Mouse (Mus musculus) adrenal gland, postnatal 36 days (tissue): ENCODE measurements around the gene Reps2. TPM values are rescaled to one million over a fixed set of nuclear protein-coding genes. Genes with fewer than 3 reads are reported as not detected.

ENCODE experiments used
- DNase-seq, 2 experiments: peaks; one replicate each; pipeline ENCODE4 v3.0.0; 2021; ENCODE audit warnings: mixed read lengths in 1 of 2
- long read RNA-seq, 2 experiments: library from polyadenylated mRNA; stranded (forward); transcript quantifications; one replicate each; pipeline ENCODE4 v2.0.0; 2021; ENCODE audit warnings: borderline sequencing depth in 2 of 2
- total RNA-seq, 2 experiments: library from RNA; stranded (reverse); gene quantifications; 2 replicates each; pipeline ENCODE4 v1.2.3; 2021

Gene Reps2
- total RNA-seq, result 1 to 10 TPM; 4.5 TPM
- long read RNA-seq, experiment 1, result 0 reads
- long read RNA-seq, experiment 2, result 0 reads

GRCm38 (mm10) chrX:162643091-162643788 lies at the start of gene Reps2:
Gene Reps2 (minus strand): TSS chrX:162643649.
- peak; percentile 81 to 89 for DNase-seq

GRCm38 (mm10) chrX:162691272-162691671 lies 47.8 kb upstream of the Reps2 start:
- DNase-seq, result no peak

- no peak for DNase-seq
Observed at GRCm38 (mm10) chrX:162685394-162685793, 41.9 kb upstream of the Reps2 start.

- no peak for DNase-seq
Observed at GRCm38 (mm10) chrX:162679506-162679905, 36.1 kb upstream of the Reps2 start.

- DNase-seq, result no peak
Observed at GRCm38 (mm10) chrX:162678820-162679219, 35.4 kb upstream of the Reps2 start.

GRCm38 (mm10) chrX:162666166-162666565 lies 22.7 kb upstream of the Reps2 start:
- no peak for DNase-seq

DNA sequence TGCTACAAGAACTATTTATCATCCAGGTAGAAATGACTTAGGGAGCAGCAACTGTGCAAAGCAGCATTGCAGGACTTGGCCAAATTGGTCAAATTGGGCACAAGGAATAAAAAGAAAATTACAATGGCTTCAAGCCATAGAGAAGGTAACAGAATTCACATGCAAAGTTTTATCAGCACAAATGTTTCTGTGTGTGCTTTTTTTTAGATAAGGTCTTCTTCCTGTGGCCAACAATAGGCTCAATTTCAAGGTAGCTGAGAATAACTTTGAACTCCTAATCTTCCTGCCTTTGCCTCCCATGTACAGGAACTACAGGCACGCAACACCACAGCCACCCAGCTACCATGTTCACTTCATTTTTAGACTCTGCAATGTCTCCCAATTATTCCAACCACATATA lies 16.7 kb upstream of the Reps2 start:
- DNase-seq, result no peak

DNA sequence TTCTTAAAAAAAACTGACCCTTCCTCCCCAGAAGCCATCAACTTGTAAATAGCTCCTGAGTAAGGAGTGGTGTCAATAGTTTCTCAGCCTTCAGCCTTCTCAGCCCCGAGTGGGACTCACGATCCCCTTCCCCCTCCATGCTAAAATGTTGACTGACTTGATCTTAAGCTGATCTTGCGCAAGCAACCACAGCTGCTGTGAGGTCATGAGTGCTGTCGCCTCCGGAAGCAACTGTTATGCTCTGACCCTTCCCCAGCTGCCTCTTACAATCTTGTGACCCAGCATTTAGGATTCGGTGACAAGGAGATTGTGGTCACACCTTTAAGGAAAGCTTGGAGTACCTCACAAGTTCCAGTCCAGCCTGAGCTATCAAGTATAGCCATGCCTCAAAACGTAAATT lies 10.1 kb upstream of the Reps2 start:
- no peak for DNase-seq

DNA sequence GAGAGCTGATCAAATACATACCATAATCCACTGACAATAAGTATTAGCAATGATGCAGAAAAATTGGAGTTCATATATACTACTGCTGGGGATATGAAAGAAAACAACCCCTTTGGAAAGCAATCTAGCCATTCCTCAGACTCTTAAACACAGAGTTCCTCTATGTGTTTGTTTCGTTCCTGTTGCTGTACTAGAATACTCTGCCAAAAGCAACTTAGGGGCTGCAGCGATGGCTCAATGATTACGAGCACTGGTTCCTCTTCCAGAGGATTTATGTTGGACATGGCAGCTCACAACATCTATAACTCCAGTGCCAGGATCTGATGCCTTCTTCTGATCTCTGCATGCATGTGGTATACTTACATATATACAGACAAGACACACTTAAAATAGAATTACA lies 9.0 kb upstream of the Reps2 start:
- no peak for DNase-seq

DNA sequence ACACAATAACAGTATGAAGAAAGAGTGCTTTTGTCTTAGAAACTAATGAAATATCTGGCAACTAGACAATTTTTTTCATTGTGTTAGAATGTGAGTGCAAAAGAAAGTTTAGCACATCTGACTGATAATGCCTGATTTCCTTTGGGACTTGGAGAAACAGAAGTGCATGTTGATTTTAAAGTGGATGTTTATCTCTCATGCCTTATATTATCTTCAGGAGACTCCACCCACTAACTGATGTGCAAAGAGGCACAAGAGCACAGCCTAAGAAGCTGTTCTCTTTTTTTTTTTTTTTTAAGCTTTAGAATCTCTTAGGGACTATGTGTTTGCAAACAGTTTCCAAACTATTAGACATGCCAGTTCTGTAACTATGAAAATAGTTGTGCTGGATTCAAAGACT lies 7.7 kb upstream of the Reps2 start:
- DNase-seq, result no peak

- no peak for DNase-seq
Observed at GRCm38 (mm10) chrX:162643789-162644092, 292 bp upstream of the Reps2 start.

DNA sequence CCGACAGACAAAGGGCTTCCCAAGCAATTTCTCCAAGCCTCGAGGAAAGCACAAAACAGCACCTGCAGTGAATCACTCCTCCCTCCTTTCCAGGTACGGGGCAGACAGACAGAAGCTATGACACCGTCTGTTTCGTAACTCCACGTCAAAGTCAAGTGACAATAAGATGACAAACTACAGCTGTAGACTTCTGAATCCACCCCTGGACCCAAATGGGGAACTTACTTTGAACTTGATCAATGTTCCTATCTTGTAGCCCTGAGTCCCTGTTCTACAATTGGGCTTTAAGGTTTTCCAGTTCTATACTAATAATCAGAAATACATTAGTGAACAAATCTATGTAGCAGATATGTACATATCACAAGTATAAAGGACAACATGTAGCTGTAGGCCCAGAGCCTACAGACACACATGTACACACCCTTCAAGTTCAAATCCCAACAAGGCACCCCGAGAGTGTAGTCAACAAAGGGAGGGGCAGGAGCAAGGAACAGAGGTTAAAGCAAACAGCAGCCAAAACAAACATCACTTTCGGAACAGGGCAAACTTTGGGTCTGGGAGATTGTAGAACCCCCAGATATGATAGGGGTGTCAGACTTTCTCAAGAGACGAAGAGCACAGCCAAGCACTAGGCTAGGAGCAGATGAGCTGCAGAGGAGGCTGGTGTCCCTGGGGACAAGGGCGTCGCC lies 903 bp downstream of the Reps2 start:
- DNase-seq, result no peak

DNA sequence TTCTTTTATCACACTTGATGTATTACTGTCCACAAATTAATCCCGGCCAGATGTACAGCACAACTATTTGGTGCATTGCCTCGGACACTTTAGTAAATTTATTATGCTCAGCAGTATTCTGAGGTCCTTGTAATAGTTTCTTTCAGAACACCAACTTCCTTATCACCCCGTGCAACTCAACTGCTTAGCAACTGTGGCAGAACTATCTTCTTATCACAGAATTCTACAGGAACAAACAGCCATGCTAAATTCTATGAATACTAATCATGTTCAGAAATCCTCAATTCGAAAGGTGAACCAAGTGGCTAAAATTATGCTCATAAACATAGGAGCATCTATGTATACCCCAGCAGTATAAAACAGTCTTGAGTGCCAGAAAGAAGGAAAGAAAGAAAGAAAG lies 1.7 kb downstream of the Reps2 start:
- DNase-seq, result no peak

- DNase-seq, result no peak
Observed at GRCm38 (mm10) chrX:162635159-162635558, 8.3 kb downstream of the Reps2 start.

- DNase-seq, result no peak
Observed at GRCm38 (mm10) chrX:162622091-162622437, 21.4 kb downstream of the Reps2 start.

GRCm38 (mm10) chrX:162621194-162622090 lies 22.0 kb downstream of the Reps2 start:
- DNase-seq, result no peak

DNA sequence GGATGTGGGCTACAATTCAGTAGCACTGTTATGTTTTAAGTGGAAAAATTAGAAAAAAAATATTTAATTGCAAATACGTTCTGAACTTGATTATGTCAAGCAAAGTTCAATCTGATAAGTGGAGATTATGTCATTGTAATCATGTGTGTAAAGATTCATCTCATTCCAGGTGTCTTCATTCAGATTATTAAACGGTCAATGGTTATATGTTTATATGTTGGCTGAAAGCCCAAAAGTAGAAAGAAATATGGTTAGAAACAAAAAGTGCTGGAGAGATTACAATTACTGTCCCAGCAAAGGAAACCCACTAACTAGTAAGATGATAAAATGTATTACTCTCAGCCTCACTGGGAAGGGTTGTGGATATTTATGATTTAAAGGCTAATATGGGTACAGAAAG lies 23.7 kb downstream of the Reps2 start:
- DNase-seq, result no peak

- no peak for DNase-seq
Observed at GRCm38 (mm10) chrX:162618547-162618946, 24.9 kb downstream of the Reps2 start.

GRCm38 (mm10) chrX:162606113-162606512 lies 37.3 kb downstream of the Reps2 start:
- DNase-seq, result no peak

- DNase-seq, result no peak
Observed at GRCm38 (mm10) chrX:162599666-162600065, 43.8 kb downstream of the Reps2 start.

- peak; percentile 3 to 17 for DNase-seq
Observed at GRCm38 (mm10) chrX:162591005-162591801, 52.2 kb downstream of the Reps2 start.

DNA sequence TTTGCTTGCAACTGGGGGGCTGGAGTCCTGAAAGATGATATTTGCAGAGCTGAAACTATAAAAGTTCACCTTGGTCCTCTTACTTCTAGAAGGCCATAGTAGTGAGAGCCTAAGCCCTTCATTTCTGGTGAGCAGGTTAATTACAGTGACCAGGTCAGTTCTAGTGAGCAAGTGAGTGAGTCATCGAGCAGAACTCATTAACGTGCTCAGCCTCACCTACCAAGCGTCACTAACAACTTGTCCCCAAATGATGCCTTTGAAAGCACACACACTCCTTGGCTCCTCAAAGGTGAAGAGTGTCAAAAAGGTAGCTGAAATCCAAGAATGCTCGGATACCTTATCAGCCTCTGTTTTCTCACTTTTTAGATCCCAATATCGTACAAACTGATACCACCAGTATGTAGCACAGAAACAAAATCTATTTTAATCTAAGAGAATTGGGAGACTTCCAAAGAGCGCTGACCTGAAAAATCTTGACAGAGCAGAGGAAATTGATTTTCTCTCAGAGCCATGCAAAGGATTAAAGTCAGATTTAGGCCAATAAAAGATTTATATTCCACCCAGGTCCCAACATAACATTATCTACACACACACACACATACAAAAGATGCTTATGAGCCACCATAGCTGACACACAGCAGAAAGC lies 53.2 kb downstream of the Reps2 start:
- DNase-seq, result no peak
